Mouse (Mus musculus) brain, embryonic 14.5 days (tissue): ENCODE measurements around the gene Crlf2. TPM values are rescaled to one million over a fixed set of nuclear protein-coding genes. Genes with fewer than 3 reads are reported as not detected.

ENCODE experiments used
- DNase-seq: peaks from one replicate; pipeline ENCODE4 v3.0.0-alpha.2; 2011; ENCODE audit warnings: low read depth
- CTCF ChIP-seq: fragments of 200-500 bp; IDR thresholded peaks from 2 replicates; pipeline ENCODE4 v1.5.1; 2012; ENCODE audit warnings: inconsistent platforms, mild to moderate bottlenecking, moderate library complexity, borderline replicate concordance; ENCODE audit not compliant: insufficient read depth, insufficient read length; ENCODE audit errors: extremely low read depth
- POLR2A ChIP-seq: fragments of 200-500 bp; IDR thresholded peaks from 2 replicates; pipeline ENCODE4 v1.6.1; 2012; ENCODE audit warnings: mild to moderate bottlenecking, inconsistent platforms, borderline replicate concordance; ENCODE audit not compliant: poor library complexity, insufficient read depth, insufficient read length, severe bottlenecking; ENCODE audit errors: extremely low read depth
- polyA plus RNA-seq: library from polyadenylated mRNA; depleted of rRNA; stranded (reverse); fragments of >200 nt; gene quantifications from 2 replicates; pipeline ENCODE4 v1.2.3, GENCODE M21; 2012; rRNA removed

The Crlf2 gene
- polyA plus RNA-seq, 1 experiment: 26.7 TPM

- TF ChIP-seq CTCF: no peak
- no peak for TF ChIP-seq POLR2A
- DNase-seq: no peak
Observed at GRCm38 (mm10) chr5:109509679-109510078, 49.1 kb downstream of the Crlf2 start.

GRCm38 (mm10) chr5:109506729-109507128 lies 52.1 kb downstream of the Crlf2 start:
- TF ChIP-seq POLR2A: no peak
- peak; percentile 25; the same call in 1 of the 2 replicates for TF ChIP-seq CTCF

More at GRCm38 (mm10) chr5:109506729-109507128, 52.1 kb downstream of the Crlf2 start:
- peak; percentile 29 for DNase-seq

Other genes with a start within 250 kb of the Crlf2 start
- gene Vmn2r16, start 228.8 kb downstream of the Crlf2 start, polyA plus RNA-seq: not detected in 2 replicates
- not detected in 2 replicates for gene Vmn2r17, start 139.3 kb downstream of the Crlf2 start, polyA plus RNA-seq
- gene 5430403G16Rik, start 132.0 kb upstream of the Crlf2 start, polyA plus RNA-seq: 0.50 and 0.83 TPM in 2 replicates
- 1.6 and 2.7 TPM in 2 replicates for gene 4930522L14Rik, start 192.9 kb upstream of the Crlf2 start, polyA plus RNA-seq